Mouse (Mus musculus) CH12.LX (cell line): Measurements from ENCODE around the gene Afdn. TPM values are rescaled to one million over a fixed set of nuclear protein-coding genes. Genes with fewer than 3 reads are reported as not detected.

Source experiments
- DNase-seq: peaks from one replicate; pipeline ENCODE4 v3.0.0-alpha.2; 2013; ENCODE audit errors: extremely low read depth
- H3K27ac ChIP-seq: 2 replicates; pipeline ENCODE4 v1.5.1; 2012; ENCODE audit warnings: low read depth, mild to moderate bottlenecking, control low read depth, moderate library complexity; ENCODE audit not compliant: insufficient read depth
- H3K27me3 ChIP-seq: replicated peaks from 2 replicates; pipeline ENCODE3; 2012; ENCODE audit warnings: inconsistent platforms
- H3K36me3 ChIP-seq, 2 experiments: replicated peaks in 1 of 2; 2 replicates each; pipeline versions ENCODE3 to v1.6.1; 2012; ENCODE audit warnings: inconsistent platforms in 1 of 2, low read length in 1 of 2, mild to moderate bottlenecking in 1 of 2, mixed read lengths in 1 of 2, moderate library complexity in 1 of 2; ENCODE audit not compliant: control insufficient read depth in 1 of 2, insufficient read depth in 1 of 2
- H3K4me1 ChIP-seq, 2 experiments: 2 replicates each; pipeline ENCODE4 v1.6.1; 2012; ENCODE audit warnings: inconsistent platforms in 1 of 2, moderate library complexity in 1 of 2; ENCODE audit not compliant: insufficient read depth in 2 of 2, control insufficient read depth in 1 of 2
- H3K4me2 ChIP-seq: 2 replicates; pipeline ENCODE4 v1.6.1; 2012; ENCODE audit warnings: low read depth, mild to moderate bottlenecking, control low read depth; ENCODE audit not compliant: poor library complexity, insufficient read depth, severe bottlenecking
- H3K4me3 ChIP-seq, 3 experiments: fragments of 150-350 bp in 1 of 3; sonication (generic) in 1 of 3; replicated peaks in 1 of 3; 2 replicates each; pipeline versions ENCODE3 to v1.5.1; 2011 to 2012; ENCODE audit warnings: low read depth in 2 of 3, low read length in 2 of 3, mild to moderate bottlenecking in 2 of 3, moderate library complexity in 2 of 3, control low read depth in 1 of 3, improper control_type of control experiment in 1 of 3, inconsistent platforms in 1 of 3, mixed read lengths in 1 of 3; ENCODE audit not compliant: poor library complexity in 1 of 3
- H3K79me2 ChIP-seq: replicated peaks from 2 replicates; pipeline ENCODE4 v1.6.1; 2012; ENCODE audit warnings: mild to moderate bottlenecking, moderate library complexity; ENCODE audit not compliant: control insufficient read depth, poor library complexity, insufficient read depth, severe bottlenecking; ENCODE audit errors: extremely low read depth
- H3K9ac ChIP-seq: 2 replicates; pipeline ENCODE4 v1.6.1; 2012; ENCODE audit warnings: low read depth, mild to moderate bottlenecking, control low read depth, moderate library complexity; ENCODE audit not compliant: insufficient read depth
- H3K9me3 ChIP-seq: replicated peaks from 2 replicates; pipeline ENCODE3; 2012; ENCODE audit warnings: low read length, inconsistent platforms, mixed read lengths
- CHD1 ChIP-seq: IDR thresholded peaks from 2 replicates; pipeline ENCODE4 v1.6.1; 2012; ENCODE audit warnings: low read depth, low read length, improper control_type of control experiment, inconsistent platforms
- E2F4 ChIP-seq: IDR thresholded peaks from 2 replicates; pipeline ENCODE4 v1.6.1; 2011; ENCODE audit warnings: low read depth, low read length, improper control_type of control experiment; ENCODE audit not compliant: insufficient replicate concordance
- GABPA ChIP-seq: IDR thresholded peaks from 2 replicates; pipeline ENCODE4 v1.6.1; 2012; ENCODE audit warnings: low read depth, low read length, improper control_type of control experiment, inconsistent platforms; ENCODE audit not compliant: insufficient replicate concordance
- HCFC1 ChIP-seq: IDR thresholded peaks from 2 replicates; pipeline ENCODE4 v1.6.1; 2012; ENCODE audit warnings: low read depth, mild to moderate bottlenecking, inconsistent platforms, low read length, improper control_type of control experiment
- IRF4 ChIP-seq: IDR thresholded peaks from 2 replicates; pipeline ENCODE4 v1.6.1; 2014; ENCODE audit warnings: low read depth, mild to moderate bottlenecking, inconsistent platforms, low read length, improper control_type of control experiment
- MAFK ChIP-seq: IDR thresholded peaks from 2 replicates; pipeline ENCODE4 v1.6.1; 2011; ENCODE audit warnings: low read length, improper control_type of control experiment; ENCODE audit not compliant: insufficient replicate concordance
- MAX ChIP-seq: IDR thresholded peaks from 2 replicates; pipeline ENCODE4 v1.6.1; 2011; ENCODE audit warnings: low read length, improper control_type of control experiment
- NRF1 ChIP-seq: IDR thresholded peaks from 2 replicates; pipeline ENCODE4 v1.6.1; 2014; ENCODE audit warnings: low read depth, mild to moderate bottlenecking, inconsistent platforms, low read length, improper control_type of control experiment, moderate library complexity
- PAX5 ChIP-seq: IDR thresholded peaks from 2 replicates; pipeline ENCODE4 v1.6.1; 2012; ENCODE audit warnings: low read length, inconsistent platforms, mixed read lengths
- POLR2A ChIP-seq: IDR thresholded peaks from 2 replicates; pipeline ENCODE4 v1.6.1; 2011; ENCODE audit warnings: low read depth, mild to moderate bottlenecking, improper control_type of control experiment, low read length
- POLR2AphosphoS2 ChIP-seq: IDR thresholded peaks from 2 replicates; pipeline ENCODE4 v1.6.1; 2011; ENCODE audit warnings: low read depth, low read length, improper control_type of control experiment
- RAD21 ChIP-seq: IDR thresholded peaks from 2 replicates; pipeline ENCODE4 v1.6.1; 2011; ENCODE audit warnings: low read depth, mild to moderate bottlenecking, low read length, improper control_type of control experiment, moderate library complexity
- RCOR1 ChIP-seq: conservative IDR thresholded peaks from 2 replicates; pipeline ENCODE4 v1.6.1; 2012; ENCODE audit warnings: low read depth, mild to moderate bottlenecking, inconsistent platforms, low read length, improper control_type of control experiment
- TBP ChIP-seq: conservative IDR thresholded peaks from 2 replicates; pipeline ENCODE4 v1.6.1; 2011; ENCODE audit warnings: low read depth, low read length, improper control_type of control experiment
- TCF12 ChIP-seq: IDR thresholded peaks from 2 replicates; pipeline ENCODE4 v1.6.1; 2014; ENCODE audit warnings: low read depth, mild to moderate bottlenecking, inconsistent platforms, low read length, improper control_type of control experiment
- USF1 ChIP-seq: IDR thresholded peaks from 2 replicates; pipeline ENCODE4 v1.6.1; 2014; ENCODE audit warnings: low read depth, mild to moderate bottlenecking, inconsistent platforms, low read length, improper control_type of control experiment
- ZC3H11A ChIP-seq: IDR thresholded peaks from 2 replicates; pipeline ENCODE4 v1.6.1; 2012; ENCODE audit warnings: low read depth, mild to moderate bottlenecking, inconsistent platforms, low read length, improper control_type of control experiment
- ZKSCAN1 ChIP-seq: IDR thresholded peaks from 2 replicates; pipeline ENCODE4 v1.6.1; 2012; ENCODE audit warnings: low read depth, inconsistent platforms, low read length, improper control_type of control experiment, borderline replicate concordance
- ZNF384 ChIP-seq: IDR thresholded peaks from 2 replicates; pipeline ENCODE4 v1.6.1; 2012; ENCODE audit warnings: low read depth, low read length, improper control_type of control experiment, inconsistent platforms
- dilution Hi-C: fragments of 300-500 bp; cut with MboI; formaldehyde crosslinking; loops from 2 replicates; pipeline ENCODE4 v1.14.3; 2020; ENCODE audit warnings: low sequenced_read_pairs; ENCODE audit not compliant: extremely low pct_unique_long_range_greater_than_20kb, extremely low pct_ligation_motif_present
- in situ Hi-C: fragments of 300-500 bp; cut with MboI; formaldehyde crosslinking; loops from 3 replicates; pipeline ENCODE4 v1.14.3; 2019; ENCODE audit warnings: low sequenced_read_pairs, low pct_ligation_motif_present, low pct_unique_long_range_greater_than_20kb, mixed read lengths
- polyA plus RNA-seq: library from polyadenylated mRNA; unstranded; fragments of >175 nt; gene quantifications from 2 replicates; pipeline ENCODE4 v1.2.1, GENCODE M21; 2012; ENCODE audit warnings: low read depth; ENCODE audit not compliant: insufficient read length
- total RNA-seq, 2 experiments: library from RNA; depleted of rRNA; stranded (reverse); fragments of 300-350 nt in 1 of 2; fragments of >200 nt in 1 of 2; gene quantifications; 2 replicates each; pipeline ENCODE4 v1.2.3; 2012 to 2014

Gene Afdn
- total and polyA plus RNA-seq, 3 experiments, result 11.5 to 18.3 (median 18.0) TPM

- in situ Hi-C loops, result no loop called here
These were observed 40.2 kb upstream of the Afdn start for GRCm38 (mm10) chr17:13720187-13720586.

GRCm38 (mm10) chr17:13721372-13721771 is 39.0 kb upstream of the Afdn start:
- Histone ChIP-seq H3K9ac (no peak overlapping the region), H3K4me2 (no peak overlapping the region), H3K9me3 (no peaks in the 10 kb centered on the region), H3K27me3 (no peaks in the 10 kb centered on the region), H3K27ac (no peak overlapping the region), H3K79me2 (no peaks in the 10 kb centered on the region), H3K4me1 (no peaks in the 10 kb centered on the region), H3K4me3 (no peak overlapping the region), H3K36me3 (no peaks in the 10 kb centered on the region)
- in situ Hi-C loops, result no loop called here
- DNase-seq, result no peak
- dilution Hi-C loops, result no loop called here
- TF ChIP-seq MAFK (no peak), E2F4 (no peak)

More at GRCm38 (mm10) chr17:13720187-13720586, 40.2 kb upstream of the Afdn start:
- Histone ChIP-seq H3K27me3 (no peaks in the 10 kb centered on the region), H3K4me2 (no peak overlapping the region), H3K9me3 (no peaks in the 10 kb centered on the region), H3K79me2 (no peaks in the 10 kb centered on the region), H3K27ac (no peak overlapping the region), H3K36me3 (no peaks in the 10 kb centered on the region), H3K4me1 (no peaks in the 10 kb centered on the region), H3K4me3 (no peak overlapping the region), H3K9ac (no peak overlapping the region)
- dilution Hi-C loops, result no loop called here
- TF ChIP-seq GABPA (no peak), USF1 (no peak), E2F4 (no peak), MAFK (peak; percentile 88)
- DNase-seq, result no peak

GRCm38 (mm10) chr17:13722434-13722833 is 37.9 kb upstream of the Afdn start:
- no peak overlapping the region for H3K4me3 ChIP-seq
- no peak for TF ChIP-seq RCOR1
- no peak for TF ChIP-seq PAX5
- TF ChIP-seq MAX, result no peak
- no peak for TF ChIP-seq CHD1
- no peak for TF ChIP-seq RAD21
- no peak for TF ChIP-seq TCF12
- TF ChIP-seq HCFC1, result no peak
- TF ChIP-seq ZNF384, result no peak
- no peak for TF ChIP-seq ZKSCAN1
- no peak for TF ChIP-seq USF1
- TF ChIP-seq TBP, result no peak
- TF ChIP-seq ZC3H11A, result no peak
- TF ChIP-seq POLR2A, result no peak
- no peak for TF ChIP-seq POLR2AphosphoS2
- no peak for TF ChIP-seq NRF1
- TF ChIP-seq IRF4, result no peak
- H3K27ac ChIP-seq, result no peak overlapping the region
- no peaks in the 10 kb centered on the region for H3K36me3 ChIP-seq
- no peaks in the 10 kb centered on the region for H3K79me2 ChIP-seq
- no peaks in the 10 kb centered on the region for H3K27me3 ChIP-seq
- no peaks in the 10 kb centered on the region for H3K4me1 ChIP-seq
- H3K4me2 ChIP-seq, result no peak overlapping the region
- H3K9me3 ChIP-seq, result no peaks in the 10 kb centered on the region
- no peak for DNase-seq
- in situ Hi-C loops, result no loop called here
- no peak overlapping the region for H3K9ac ChIP-seq
- dilution Hi-C loops, result no loop called here
